Mouse (Mus musculus) fibroblast of lung, adult 2 months (primary cell): ENCODE measurements around the gene Selenow.
"Not testable (repeated sequence)": the region's sequence is repeated elsewhere in the genome, so short reads cannot be mapped to it uniquely, and the experiment has no call there.

Experiments used
- DNase-seq: peaks from one replicate; pipeline ENCODE4 v3.0.0-alpha.2; 2011; ENCODE audit warnings: low read depth

Gene Selenow

GRCm38 (mm10) chr7:15945721-15946536 is 23.7 kb upstream of the Selenow start, which contains the start of gene Nop53:
TSS of gene Nop53 (minus strand) at chr7:15946074.
- peak; percentile 96 for DNase-seq

- no peak for DNase-seq
Observed at GRCm38 (mm10) chr7:15945211-15945610, 23.0 kb upstream of the Selenow start.

GRCm38 (mm10) chr7:15944311-15944710 is 22.1 kb upstream of the Selenow start:
- no peak for DNase-seq

- no peak for DNase-seq
Observed at GRCm38 (mm10) chr7:15938621-15939020, 16.4 kb upstream of the Selenow start.

GRCm38 (mm10) chr7:15937491-15937890 is 15.3 kb upstream of the Selenow start:
- no peak for DNase-seq

- DNase-seq, result no peak
Observed at GRCm38 (mm10) chr7:15933437-15934359, 11.5 kb upstream of the Selenow start.

- no peak for DNase-seq
Observed at GRCm38 (mm10) chr7:15931635-15932034, 9.4 kb upstream of the Selenow start.

- no peak for DNase-seq
Observed at GRCm38 (mm10) chr7:15930543-15930942, 8.3 kb upstream of the Selenow start.

- DNase-seq, result peak; percentile 37
Observed at GRCm38 (mm10) chr7:15929910-15930309, 7.7 kb upstream of the Selenow start.

- DNase-seq, result peak; percentile 26
Observed at GRCm38 (mm10) chr7:15921796-15922195, 406 bp downstream of the Selenow start.

GRCm38 (mm10) chr7:15920645-15921190 is 1.5 kb downstream of the Selenow start:
- no peak for DNase-seq

GRCm38 (mm10) chr7:15919947-15920346 is 2.3 kb downstream of the Selenow start:
- no peak for DNase-seq

GRCm38 (mm10) chr7:15918371-15918770 is 3.8 kb downstream of the Selenow start:
- no peak for DNase-seq

- no peak for DNase-seq
Observed at GRCm38 (mm10) chr7:15916996-15917395, 5.2 kb downstream of the Selenow start.

- DNase-seq, result no peak
Observed at GRCm38 (mm10) chr7:15916134-15916723, 6.0 kb downstream of the Selenow start.

- DNase-seq, result not testable (repeated sequence)
Observed at GRCm38 (mm10) chr7:15915695-15916094, 6.5 kb downstream of the Selenow start.

GRCm38 (mm10) chr7:15914751-15915150 is 7.5 kb downstream of the Selenow start:
- no peak for DNase-seq

- DNase-seq, result no peak
Observed at GRCm38 (mm10) chr7:15914252-15914651, 8.0 kb downstream of the Selenow start.

- DNase-seq, result no peak
Observed at GRCm38 (mm10) chr7:15912183-15912582, 10.0 kb downstream of the Selenow start.

- no peak for DNase-seq
Observed at GRCm38 (mm10) chr7:15910521-15910920, 11.7 kb downstream of the Selenow start.

- DNase-seq, result no peak
Observed at GRCm38 (mm10) chr7:15907971-15908590, 14.1 kb downstream of the Selenow start.

GRCm38 (mm10) chr7:15906602-15907001 is 15.6 kb downstream of the Selenow start:
- no peak for DNase-seq
